Mouse (Mus musculus) small intestine, adult 2 months (tissue): ENCODE results near the gene Plxdc2. TPM values are rescaled to one million over a fixed set of nuclear protein-coding genes. Genes with fewer than 3 reads are reported as not detected.

Experiments
- H3K27ac ChIP-seq: fragments of 200-500 bp; 2 replicates; pipeline ENCODE4 v1.5.1; 2012; ENCODE audit warnings: low read depth, low read length, control low read depth, inconsistent platforms; ENCODE audit not compliant: insufficient read depth
- H3K27me3 ChIP-seq: fragments of 200-500 bp; 2 replicates; pipeline ENCODE4 v1.6.1; 2012; ENCODE audit warnings: mild to moderate bottlenecking, moderate library complexity, low read length, inconsistent platforms; ENCODE audit not compliant: control insufficient read depth, insufficient read depth
- H3K36me3 ChIP-seq: fragments of 200-500 bp; 2 replicates; pipeline ENCODE4 v1.6.1; 2012; ENCODE audit warnings: mild to moderate bottlenecking, low read length, control low read depth, inconsistent platforms; ENCODE audit not compliant: control insufficient read depth, insufficient read depth
- H3K4me1 ChIP-seq: fragments of 200-500 bp; 2 replicates; pipeline ENCODE4 v1.6.1; 2012; ENCODE audit warnings: low read length, inconsistent platforms, mixed read lengths; ENCODE audit not compliant: control insufficient read depth, insufficient read depth, insufficient read length
- H3K4me3 ChIP-seq: fragments of 200-500 bp; 2 replicates; pipeline ENCODE4 v1.5.1; 2012; ENCODE audit warnings: low read depth, mild to moderate bottlenecking, control low read depth, inconsistent platforms, low read length, moderate library complexity
- CTCF ChIP-seq: fragments of 200-500 bp; IDR thresholded peaks from 2 replicates; pipeline ENCODE4 v1.5.1; 2012; ENCODE audit warnings: low read depth, mild to moderate bottlenecking, control low read depth, inconsistent platforms, low read length, moderate library complexity, mixed read lengths; ENCODE audit not compliant: insufficient replicate concordance, insufficient read length; ENCODE audit errors: extremely low read depth
- POLR2A ChIP-seq: fragments of 200-500 bp; IDR thresholded peaks from 2 replicates; pipeline ENCODE4 v1.6.1; 2012; ENCODE audit warnings: low read depth, mild to moderate bottlenecking, control low read depth, inconsistent platforms, low read length, moderate library complexity
- WGBS: fragments of 180-500 bp; shearing (Covaris S2); methylation state at CpG from one replicate; pipeline ENCODE4 v1.1.7; 2018; 5-methylcytosine and 5-hydroxymethylcytosine counted together
- polyA plus RNA-seq: library from polyadenylated mRNA; depleted of rRNA; stranded (reverse); fragments of >200 nt; gene quantifications from 2 replicates; pipeline ENCODE4 v1.2.3, GENCODE M21; 2012; rRNA removed

Plxdc2 gene
- polyA plus RNA-seq = 0.81 and 1.2 TPM in 2 replicates

DNA sequence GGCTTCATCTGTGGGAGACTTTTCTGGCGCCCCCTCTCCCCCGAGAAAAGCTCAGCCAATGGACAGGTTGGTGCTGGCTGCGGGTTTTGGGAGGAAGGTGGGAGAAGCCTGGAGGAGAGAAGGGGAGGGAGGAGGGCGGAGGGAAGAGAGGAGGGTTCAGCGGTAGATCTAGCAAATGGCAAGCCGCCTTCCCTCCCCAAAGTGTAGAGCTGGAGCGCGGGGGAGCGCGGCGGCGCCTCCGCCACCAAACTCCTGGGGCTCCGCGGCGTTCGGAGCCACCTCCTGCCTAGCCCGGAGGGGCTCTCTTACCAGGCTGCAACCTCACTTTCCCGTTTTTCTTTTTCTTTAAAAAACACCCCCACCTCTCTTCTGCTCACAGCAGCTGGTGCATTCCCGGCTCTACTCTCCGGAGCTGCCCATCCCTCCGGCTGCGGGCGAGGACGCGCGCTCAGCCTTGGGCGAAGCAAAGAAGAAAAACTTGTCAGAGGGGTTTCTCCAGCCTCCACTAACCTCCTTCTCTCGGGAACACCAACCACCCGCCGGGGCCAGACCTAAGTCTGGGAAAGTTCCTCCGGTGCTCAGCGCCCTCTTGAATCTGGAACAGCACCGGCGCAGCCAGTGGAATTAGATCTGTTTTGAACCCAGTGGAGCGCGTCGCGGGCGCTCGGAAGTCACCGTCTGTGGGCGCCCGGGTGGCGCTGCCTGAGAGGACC, at the start of gene Plxdc2:
Gene Plxdc2 (plus strand): TSS at position 199 of the 713 bp plus-strand sequence.
- TF ChIP-seq CTCF = no peak
- no peak for TF ChIP-seq POLR2A
- H3K4me3 ChIP-seq = peak within 1 kb of the TSS; percentile 66
- no peak within 1 kb of the TSS for H3K27ac ChIP-seq
- WGBS = 3% methylated on average over 45 of the region's 45 CpGs
- H3K4me1 ChIP-seq = no peaks in the 10 kb centered on the region
- no peaks in the 10 kb centered on the region for H3K36me3 ChIP-seq
- peaks cover 3% of the 10 kb centered on the region; the same call in 1 of the 2 replicates for H3K27me3 ChIP-seq

DNA sequence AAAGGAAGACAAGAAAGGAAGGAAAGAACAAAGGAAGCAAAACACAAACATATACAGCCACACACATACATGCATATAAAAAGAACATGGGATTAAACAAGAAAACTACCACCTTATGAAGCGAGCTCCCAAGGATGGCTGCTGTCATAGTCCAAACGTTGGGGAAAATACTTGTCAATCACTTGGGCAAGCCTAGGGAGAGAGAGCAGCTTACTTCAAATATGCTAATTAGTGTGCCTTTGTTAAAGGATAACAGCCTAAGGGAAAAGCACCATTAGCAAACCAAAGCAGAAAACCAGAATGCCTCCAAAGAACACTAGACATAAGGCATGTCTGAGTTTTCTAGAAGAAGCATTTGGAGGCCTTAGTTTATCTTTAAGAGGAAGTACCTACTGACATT, 45.7 kb upstream of the Plxdc2 start:
- TF ChIP-seq CTCF = no peak
- no peak for TF ChIP-seq POLR2A
- 62% methylated on average over 2 of the region's 2 CpGs for WGBS
- no peak overlapping the region for H3K27ac ChIP-seq
- no peaks in the 10 kb centered on the region for H3K36me3 ChIP-seq
- no peaks in the 10 kb centered on the region for H3K27me3 ChIP-seq
- H3K4me1 ChIP-seq = no peaks in the 10 kb centered on the region
- no peak overlapping the region for H3K4me3 ChIP-seq

DNA sequence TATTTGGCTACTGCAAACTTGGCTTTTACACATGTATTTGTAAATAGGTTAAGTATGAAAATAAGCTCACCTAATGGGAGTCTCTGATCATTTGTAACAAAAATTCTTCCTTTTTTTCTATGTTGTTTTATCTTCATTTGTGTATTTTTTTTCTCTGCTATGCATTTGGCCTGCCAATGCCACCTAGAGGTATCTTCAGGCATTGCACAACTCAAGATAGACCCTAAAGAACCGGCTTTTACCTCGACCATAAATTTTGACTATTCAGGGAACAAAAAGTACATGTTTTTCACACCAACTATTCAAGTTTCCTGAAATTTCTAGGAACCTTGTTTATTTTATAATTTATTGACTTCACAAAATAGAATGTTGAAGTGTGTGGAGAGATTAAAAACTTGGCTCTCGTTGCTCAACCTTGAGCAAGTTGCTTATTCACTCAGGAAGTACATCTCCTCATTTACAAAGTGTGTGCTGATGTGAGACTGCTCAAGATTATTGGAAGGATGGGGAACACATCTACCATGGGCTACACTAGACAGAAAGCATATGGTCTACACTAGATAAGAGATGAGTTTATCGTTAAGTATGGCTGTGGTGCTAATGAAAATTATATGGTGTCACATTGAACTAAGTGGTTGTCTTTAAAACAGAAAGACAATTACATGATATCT, 43.6 kb upstream of the Plxdc2 start:
- Histone ChIP-seq H3K27me3 (no peaks in the 10 kb centered on the region), H3K27ac (no peak overlapping the region), H3K4me3 (no peak overlapping the region), H3K36me3 (no peaks in the 10 kb centered on the region), H3K4me1 (no peaks in the 10 kb centered on the region)
- 50% methylated on average over 4 of the region's 4 CpGs for whole genome bisulfite sequencing
- TF ChIP-seq POLR2A = no peak
- no peak for TF ChIP-seq CTCF

DNA sequence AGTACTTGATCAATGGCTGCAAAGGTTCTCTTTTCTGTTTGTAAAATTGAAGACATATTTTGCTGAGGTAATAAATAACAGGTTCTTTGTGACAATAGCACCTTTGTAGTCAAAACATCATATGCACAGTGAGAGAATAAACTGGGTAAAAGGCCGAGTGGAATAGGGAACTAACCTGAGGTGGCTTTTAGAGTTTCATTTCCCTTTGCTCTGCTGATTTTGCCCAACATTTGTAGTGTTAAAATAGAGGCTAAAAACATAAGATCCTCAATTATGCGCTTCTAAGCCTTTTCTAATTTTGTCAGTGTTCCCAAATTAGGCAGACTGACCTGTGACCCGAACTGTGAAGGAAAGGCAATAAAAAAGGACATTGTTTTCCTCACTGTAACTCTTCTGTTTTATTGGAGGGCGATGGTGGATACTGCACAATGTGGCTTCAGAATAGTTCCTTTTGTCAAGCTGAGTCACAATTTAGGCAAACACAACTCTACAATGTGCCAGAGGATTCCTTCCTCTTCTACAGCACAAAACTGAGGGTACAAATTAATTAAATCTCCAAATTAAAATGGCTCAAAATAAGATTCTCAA, 20.8 kb upstream of the Plxdc2 start:
- no peaks in the 10 kb centered on the region for H3K27me3 ChIP-seq
- TF ChIP-seq POLR2A (no peak), CTCF (no peak)
- 55% methylated on average over 4 of the region's 4 CpGs for WGBS

DNA sequence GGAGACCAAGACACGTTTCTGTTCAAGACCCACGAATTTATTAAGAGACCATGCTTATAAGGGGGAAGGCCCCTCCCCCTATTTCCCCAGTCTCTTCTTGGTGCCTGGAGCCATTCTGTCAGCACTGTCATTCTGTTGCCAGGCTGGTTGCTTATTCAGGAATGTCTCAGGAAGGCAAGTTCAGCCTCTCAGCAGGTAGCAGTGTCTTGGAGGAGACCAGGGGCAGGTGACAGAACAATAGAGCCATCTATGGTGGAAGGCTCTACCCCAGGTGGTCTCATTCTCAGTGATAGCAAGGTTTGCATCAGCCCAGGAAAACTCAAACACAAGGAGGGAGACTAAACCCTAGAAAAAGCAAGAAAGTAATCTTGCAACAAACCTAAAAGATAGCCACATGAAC, 11.5 kb upstream of the Plxdc2 start:
- WGBS = 79% methylated on average over 2 of the region's 2 CpGs
- Histone ChIP-seq H3K36me3 (no peaks in the 10 kb centered on the region), H3K27ac (no peak overlapping the region), H3K27me3 (no peaks in the 10 kb centered on the region), H3K4me3 (no peak overlapping the region), H3K4me1 (no peaks in the 10 kb centered on the region)
- no peak for TF ChIP-seq CTCF

More for the DNA sequence above, 20.8 kb upstream of the Plxdc2 start:
- no peaks in the 10 kb centered on the region for H3K36me3 ChIP-seq
- no peak overlapping the region for H3K4me3 ChIP-seq
- no peaks in the 10 kb centered on the region for H3K4me1 ChIP-seq
- H3K27ac ChIP-seq = no peak overlapping the region

DNA sequence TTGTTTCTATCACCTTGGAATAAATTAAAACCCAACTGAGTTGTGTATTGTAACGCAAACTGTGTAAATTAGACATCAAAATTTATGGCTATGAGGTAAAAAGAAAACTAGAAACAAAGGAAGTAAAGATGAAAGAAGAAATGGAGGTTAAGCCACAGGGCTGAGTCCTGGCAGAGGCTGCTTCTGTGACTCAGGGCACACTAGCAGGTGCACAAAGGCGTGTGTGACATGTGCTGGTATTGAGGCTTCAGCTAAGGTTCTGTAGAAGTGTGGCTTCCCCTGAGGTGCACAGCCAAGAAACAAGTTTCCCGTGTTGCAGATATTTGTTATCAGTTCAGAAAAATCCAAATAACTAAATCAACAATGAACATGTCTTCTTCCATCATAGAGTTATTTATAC, 5.0 kb upstream of the Plxdc2 start:
- WGBS = 64% methylated on average over 3 of the region's 3 CpGs
- H3K27me3 ChIP-seq = 0 out of 2 replicates have a peak, but pooled peaks cover 3% of the 10 kb centered on the region
- H3K36me3 ChIP-seq = no peaks in the 10 kb centered on the region
- TF ChIP-seq CTCF (no peak), POLR2A (no peak)
- no peak overlapping the region for H3K27ac ChIP-seq
- no peaks in the 10 kb centered on the region for H3K4me1 ChIP-seq
- H3K4me3 ChIP-seq = no peak overlapping the region

DNA sequence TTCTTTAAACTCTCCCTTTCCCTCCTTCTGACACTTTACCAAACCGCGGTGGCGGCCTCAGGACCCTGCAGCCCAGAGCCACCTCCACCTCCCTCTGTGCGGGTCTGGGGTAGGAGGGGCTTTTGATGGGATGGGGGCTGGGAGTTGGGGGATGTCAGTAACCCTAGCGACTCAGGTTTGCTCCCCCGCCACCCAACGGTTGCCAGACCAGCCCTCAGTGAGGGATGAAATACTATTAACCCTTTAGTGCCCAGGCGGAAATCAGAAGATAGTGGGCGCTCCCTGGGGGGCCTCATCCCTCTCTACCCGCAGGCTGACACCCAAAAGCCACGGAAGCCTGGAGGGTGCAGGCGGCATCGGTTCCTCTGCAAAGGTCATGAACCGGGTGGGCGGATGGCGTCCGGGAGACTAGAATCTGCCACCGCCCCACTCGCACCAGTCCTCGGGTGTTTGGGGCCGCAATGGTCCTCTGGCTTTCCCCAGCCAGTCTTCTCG, 446 bp upstream of the Plxdc2 start:
- WGBS = 2% methylated on average over 22 of the region's 22 CpGs
- TF ChIP-seq POLR2A (no peak), CTCF (no peak)
- Histone ChIP-seq H3K4me1 (no peaks in the 10 kb centered on the region), H3K27me3 (peaks cover 3% of the 10 kb centered on the region; the same call in 1 of the 2 replicates), H3K4me3 (peak overlapping the region; percentile 66), H3K36me3 (no peaks in the 10 kb centered on the region), H3K27ac (no peak overlapping the region)
